Mouse (Mus musculus) v-Abl transformed pro-B cells (cell line): Measurements from ENCODE around the gene Naaladl2.
"Not testable (repeated sequence)": the region's sequence is repeated elsewhere in the genome, so short reads cannot be mapped to it uniquely, and the experiment has no call there.

Experiments used
- in situ Hi-C, 2 experiments: fragments of 400-800 bp; cut with MboI; formaldehyde crosslinking; loops; one replicate each; pipeline ENCODE4 v1.15.1; 2025; ENCODE audit not compliant: unreplicated experiment in 2 of 2

Naaladl2 gene

GRCm38 (mm10) chr3:24391737-24392136, 752.3 kb downstream of the Naaladl2 start:
- in situ Hi-C loops = no loop called here

- in situ Hi-C loops = no loop called here
Measured at GRCm38 (mm10) chr3:24391311-24391710, 752.8 kb downstream of the Naaladl2 start.

- in situ Hi-C loops = no loop called here
Measured at GRCm38 (mm10) chr3:24355010-24355409, 789.1 kb downstream of the Naaladl2 start.

- in situ Hi-C loops = no loop called here
Measured at GRCm38 (mm10) chr3:24321489-24322405, 822.3 kb downstream of the Naaladl2 start.

GRCm38 (mm10) chr3:24314658-24315297, 829.3 kb downstream of the Naaladl2 start:
- in situ Hi-C loops = no loop called here

GRCm38 (mm10) chr3:24225418-24225817, 918.6 kb downstream of the Naaladl2 start:
- in situ Hi-C loops = no loop called here

GRCm38 (mm10) chr3:24217476-24217875, 926.6 kb downstream of the Naaladl2 start:
- in situ Hi-C loops = no loop called here

- in situ Hi-C loops = no loop called here
Measured at GRCm38 (mm10) chr3:24166531-24166930, 977.5 kb downstream of the Naaladl2 start.

GRCm38 (mm10) chr3:24163992-24164391, 980.1 kb downstream of the Naaladl2 start:
- in situ Hi-C loops = no loop called here

- in situ Hi-C loops = not testable (repeated sequence)
Measured at GRCm38 (mm10) chr3:24151086-24151815, 992.8 kb downstream of the Naaladl2 start.

- in situ Hi-C loops = no loop called here
Measured at GRCm38 (mm10) chr3:24142808-24143207, 1001.3 kb downstream of the Naaladl2 start.

GRCm38 (mm10) chr3:24138002-24138401, 1006.1 kb downstream of the Naaladl2 start:
- in situ Hi-C loops = no loop called here

GRCm38 (mm10) chr3:24126200-24126599, 1017.9 kb downstream of the Naaladl2 start:
- in situ Hi-C loops = no loop called here

- in situ Hi-C loops = no loop called here
Measured at GRCm38 (mm10) chr3:24124034-24124433, 1020.0 kb downstream of the Naaladl2 start.

GRCm38 (mm10) chr3:24118136-24118535, 1025.9 kb downstream of the Naaladl2 start:
- in situ Hi-C loops = no loop called here

- in situ Hi-C loops = no loop called here
Measured at GRCm38 (mm10) chr3:24114849-24115248, 1029.2 kb downstream of the Naaladl2 start.

GRCm38 (mm10) chr3:24113360-24113759, 1030.7 kb downstream of the Naaladl2 start:
- in situ Hi-C loops = no loop called here

GRCm38 (mm10) chr3:24106391-24106790, 1037.7 kb downstream of the Naaladl2 start:
- in situ Hi-C loops = no loop called here

GRCm38 (mm10) chr3:24079761-24080160, 1064.3 kb downstream of the Naaladl2 start:
- in situ Hi-C loops = no loop called here

GRCm38 (mm10) chr3:24071169-24071797, 1072.8 kb downstream of the Naaladl2 start:
- in situ Hi-C loops = no loop called here
